8 mouse cellular contexts compared by ENCODE assay signal in genomic region chr3:144569401-144569971, GRCm38 (mm10). TPM values are rescaled to one million over a fixed set of nuclear protein-coding genes. Genes with fewer than 3 reads are reported as not detected.
DNase-seq lines count a peak whose midpoint lies in the region; ATAC-seq and TF ChIP-seq lines count a peak whose summit lies in the region.

No protein-coding gene starts in this region.

- H3K9ac ChIP-seq in embryonic facial prominence, embryonic 11.5 days (replicated peaks; ENCODE audit: low read length), result peak overlapping the region; percentile 78
- H3K9ac ChIP-seq in heart, embryonic 16.5 days (ENCODE audit: low read length), result peak overlapping the region; percentile 94

- ATAC-seq in embryonic facial prominence, embryonic 11.5 days (replicated peaks; ENCODE audit: insufficient number of reproducible peaks, low FRiP score, low TSS enrichment, low read depth), result peak; percentile 26
- ATAC-seq in heart, embryonic 16.5 days (replicated peaks; ENCODE audit: extremely low read depth, insufficient read depth, low FRiP score), result peak; percentile 5; the same call in 1 of the 2 replicates

- H3K9me3 ChIP-seq in E14TG2a.4 (ENCODE audit: low read length), result no peaks in the 10 kb centered on the region
- H3K9me3 ChIP-seq in embryonic facial prominence, embryonic 11.5 days (replicated peaks; ENCODE audit: control insufficient read depth, low read length), result no peaks in the 10 kb centered on the region
- H3K9me3 ChIP-seq in heart, embryonic 16.5 days (replicated peaks; ENCODE audit: control insufficient read depth, low read length), result no peaks in the 10 kb centered on the region

- peak overlapping the region; percentile 78 for H3K27ac ChIP-seq in embryonic facial prominence, embryonic 11.5 days (replicated peaks; ENCODE audit: low read depth, low read length)
- peak overlapping the region; percentile 86 for H3K27ac ChIP-seq in heart, embryonic 16.5 days (ENCODE audit: low read length)
- peak overlapping the region; percentile 90 for H3K27ac ChIP-seq in left cerebral cortex, adult 2 months

- peak overlapping the region; percentile 89 for H3K4me2 ChIP-seq in embryonic facial prominence, embryonic 11.5 days (ENCODE audit: low read depth, low read length)
- H3K4me2 ChIP-seq in heart, embryonic 16.5 days (ENCODE audit: low read depth, low read length), result peak overlapping the region; percentile 97

- H3K27me3 ChIP-seq in E14TG2a.4 (ENCODE audit: insufficient read depth, low read length), result peaks cover 15% of the 10 kb centered on the region
- no peaks in the 10 kb centered on the region for H3K27me3 ChIP-seq in embryonic facial prominence, embryonic 11.5 days (ENCODE audit: control insufficient read depth, insufficient read depth, low read length)
- H3K27me3 ChIP-seq in heart, embryonic 16.5 days (ENCODE audit: control insufficient read depth, insufficient read depth, low read length), result no peaks in the 10 kb centered on the region

- peaks cover 52% of the 10 kb centered on the region for H3K4me1 ChIP-seq in E14TG2a.4 (replicated peaks; ENCODE audit: low read depth, low read length)
- H3K4me1 ChIP-seq in embryonic facial prominence, embryonic 11.5 days (ENCODE audit: control insufficient read depth, insufficient read depth, low read length), result no peaks in the 10 kb centered on the region
- H3K4me1 ChIP-seq in heart, embryonic 16.5 days (ENCODE audit: control insufficient read depth, insufficient read depth, low read length), result peaks cover 22% of the 10 kb centered on the region

- peak overlapping the region; percentile 98 for H3K4me3 ChIP-seq in E14TG2a.4 (replicated peaks; ENCODE audit: low read length)
- peak overlapping the region; percentile 89 for H3K4me3 ChIP-seq in embryonic facial prominence, embryonic 11.5 days (ENCODE audit: low read depth, low read length)
- H3K4me3 ChIP-seq in heart, embryonic 16.5 days (ENCODE audit: low read length), result peak overlapping the region; percentile 92
- peak overlapping the region; percentile 94 for H3K4me3 ChIP-seq in left cerebral cortex, adult 2 months

- H3K36me3 ChIP-seq in E14TG2a.4 (ENCODE audit: insufficient read depth, low read length), result peaks cover 26% of the 10 kb centered on the region
- no peaks in the 10 kb centered on the region for H3K36me3 ChIP-seq in embryonic facial prominence, embryonic 11.5 days (replicated peaks; ENCODE audit: control insufficient read depth, insufficient read depth, low read depth, low read length)
- H3K36me3 ChIP-seq in heart, embryonic 16.5 days (ENCODE audit: control insufficient read depth, insufficient read depth), result peaks cover 4% of the 10 kb centered on the region; the same call in 1 of the 2 replicates

- no peak for TF ChIP-seq CTCF in E14TG2a.4 (conservative IDR thresholded peaks at IDR 0.05; ENCODE audit: low read length)
- no peak for TF ChIP-seq CTCF in left cerebral cortex, adult 2 months (IDR thresholded peaks at IDR 0.05)

- intact Hi-C loops in gastrocnemius, postnatal 36 days (cut with DNase I), result no loop called here
- intact Hi-C loops in left cerebral cortex, adult 2 months (cut with DNase I), result loop anchor here (5.0 kb wide), 1 partner anchor 117 kb away; no protein-coding TSS in a partner anchor

- WGBS in embryonic facial prominence, embryonic 11.5 days, result 0% methylated on average over 33 of the region's 47 CpGs
- WGBS in heart, embryonic 16.5 days, result under 1% methylated on average over 45 of the region's 47 CpGs

- peak; percentile 36 to 39 for DNase-seq in gastrocnemius, postnatal 36 days
- DNase-seq in gastrocnemius, postnatal 25 days, result no peak
- DNase-seq in embryonic facial prominence, embryonic 11.5 days (ENCODE audit: low spot score), result peak; percentile 43
- peak in 1 of 2 experiments; percentile 51 for DNase-seq in left cerebral cortex, adult 2 months (ENCODE audit: extremely low spot score in 1 of 2, low spot score in 2 of 2)
- peak; percentile 55 to 60 for DNase-seq in lung, postnatal 4 days
- peak; percentile 19 to 32 for DNase-seq in spleen, postnatal 36 days (ENCODE audit: low spot score in 2 of 2)

RNA-seq across cellular contexts. Expression of gene Hs2st1, which starts 0.5 kb away (rescaled TPM):
- 10 to 100 TPM; 10.5 to 12.0 TPM for total RNA-seq in gastrocnemius, postnatal 36 days (2021)
- total RNA-seq in gastrocnemius, postnatal 25 days (2021), result 10 to 100 TPM in 1 of 2 experiments, 1 to 10 TPM in 1; 9.5 to 11.5 TPM
- polyA plus RNA-seq in embryonic facial prominence, embryonic 11.5 days (2014; fragmentation: Nextera tagmentation; extraction: Ambion mirVana), result 14.7 and 16.2 TPM in 2 replicates
- 6.3 and 6.6 TPM in 2 replicates for polyA plus RNA-seq in heart, embryonic 16.5 days (2015; fragmentation: Nextera tagmentation; extraction: Ambion mirVana)
- 10 to 100 TPM; 47.2 to 50.7 TPM for total RNA-seq in left cerebral cortex, adult 2 months (2021)

RNA-seq across cellular contexts. Expression of gene Selenof, which starts 0.6 kb away (rescaled TPM):
- 100 to 1,000 TPM in 1 of 2 experiments, 10 to 100 TPM in 1; 98.7 to 111 TPM for total RNA-seq in gastrocnemius, postnatal 36 days (2021)
- 100 to 1,000 TPM; 106 to 122 TPM for total RNA-seq in gastrocnemius, postnatal 25 days (2021)
- polyA plus RNA-seq in embryonic facial prominence, embryonic 11.5 days (2014; fragmentation: Nextera tagmentation; extraction: Ambion mirVana), result 420 and 429 TPM in 2 replicates
- 453 and 470 TPM in 2 replicates for polyA plus RNA-seq in heart, embryonic 16.5 days (2015; fragmentation: Nextera tagmentation; extraction: Ambion mirVana)
- 100 to 1,000 TPM; 204 to 206 TPM for total RNA-seq in left cerebral cortex, adult 2 months (2021)
